Mouse (Mus musculus) right cerebral cortex, postnatal 4 days (tissue): ENCODE data around the gene Etl4.
"Not testable (repeated sequence)": the region's sequence is repeated elsewhere in the genome, so short reads cannot be mapped to it uniquely, and the experiment has no call there.

Source experiments
- DNase-seq: peaks from one replicate; pipeline ENCODE4 v3.0.0-alpha.2; 2022

Etl4 gene

DNA sequence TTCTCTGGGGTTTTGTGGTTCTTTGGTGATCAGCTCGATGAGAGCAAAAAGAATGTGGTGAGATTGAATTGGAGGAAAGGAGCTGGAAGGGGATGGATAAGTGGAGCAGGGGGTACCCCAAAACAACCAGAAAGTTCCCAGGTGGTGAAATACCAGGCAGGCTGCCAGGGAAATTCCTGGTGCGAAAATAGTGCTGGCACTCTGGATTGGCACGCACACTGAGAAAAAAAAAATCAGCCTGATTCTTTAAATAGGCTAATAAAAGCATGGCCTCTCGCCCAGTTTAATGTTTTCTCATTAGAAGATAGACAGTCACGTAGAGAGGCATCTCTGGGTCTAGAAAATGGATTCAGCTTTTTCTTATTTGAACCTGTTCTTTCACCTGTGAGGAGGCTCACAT is 258.0 kb downstream of the Etl4 start:
- DNase-seq: peak; percentile 3

DNA sequence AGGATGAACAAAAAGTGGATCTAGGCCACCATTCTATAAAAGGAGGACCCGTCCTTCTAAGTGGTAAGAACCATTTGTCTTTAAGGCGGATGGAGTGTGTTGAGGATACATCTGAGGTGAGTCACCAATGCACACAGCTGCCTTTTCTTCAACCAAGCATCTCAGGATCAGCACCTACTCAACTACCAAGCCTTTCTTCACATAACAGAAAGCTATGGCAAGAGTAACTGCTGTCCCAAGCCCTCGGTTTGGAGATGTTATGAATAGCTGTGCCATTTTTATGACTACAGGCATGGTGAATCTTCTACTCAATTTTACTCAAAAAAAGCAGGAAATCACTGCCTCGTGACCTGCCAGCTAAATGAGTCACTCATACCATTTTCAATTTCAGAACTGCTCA is 258.6 kb downstream of the Etl4 start:
- DNase-seq: no peak

DNA sequence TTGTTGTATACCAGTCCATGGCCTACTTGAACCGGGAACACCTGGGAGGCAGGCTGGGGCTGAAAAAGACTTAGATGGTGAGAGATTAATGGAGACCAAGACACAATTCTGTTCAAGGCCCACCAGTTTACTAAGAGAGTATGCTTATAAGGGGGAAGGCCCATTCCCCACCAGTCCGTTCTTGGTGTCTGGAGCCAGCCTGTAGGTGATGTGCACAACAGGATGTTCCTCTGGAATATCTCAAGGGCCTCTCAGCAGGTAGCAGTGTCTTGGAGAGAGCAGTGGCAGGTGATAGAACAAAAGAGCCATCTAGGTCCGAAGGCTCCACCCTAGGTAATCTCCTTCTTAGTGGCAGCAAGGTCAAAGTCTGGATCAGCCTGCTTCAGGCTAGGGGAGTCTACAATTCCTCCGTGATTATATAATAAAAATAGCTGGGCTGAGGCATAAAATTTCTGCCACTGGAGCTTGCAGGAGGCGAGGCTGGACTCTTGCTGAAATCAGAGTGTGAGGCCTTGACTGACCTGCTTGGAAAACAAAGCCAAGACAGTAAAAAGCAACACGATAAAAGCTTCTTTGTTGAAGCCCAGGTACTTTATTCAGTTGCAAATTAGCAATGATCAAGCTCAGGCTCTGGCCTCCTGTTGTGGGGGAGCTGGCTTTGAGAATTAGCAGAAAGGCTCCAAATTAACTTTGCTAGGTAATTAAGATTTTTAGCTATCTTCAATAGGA is 267.0 kb downstream of the Etl4 start:
- not testable (repeated sequence) for DNase-seq

- not testable (repeated sequence) for DNase-seq
Observed at GRCm38 (mm10) chr2:20177236-20177635, 267.7 kb downstream of the Etl4 start.

- DNase-seq: not testable (repeated sequence)
Observed at GRCm38 (mm10) chr2:20180561-20180960, 271.0 kb downstream of the Etl4 start.

- not testable (repeated sequence) for DNase-seq
Observed at GRCm38 (mm10) chr2:20187223-20187622, 277.6 kb downstream of the Etl4 start.

GRCm38 (mm10) chr2:20203011-20203410 is 293.4 kb downstream of the Etl4 start:
- DNase-seq: no peak

- no peak for DNase-seq
Observed at GRCm38 (mm10) chr2:20206647-20207046, 297.1 kb downstream of the Etl4 start.

DNA sequence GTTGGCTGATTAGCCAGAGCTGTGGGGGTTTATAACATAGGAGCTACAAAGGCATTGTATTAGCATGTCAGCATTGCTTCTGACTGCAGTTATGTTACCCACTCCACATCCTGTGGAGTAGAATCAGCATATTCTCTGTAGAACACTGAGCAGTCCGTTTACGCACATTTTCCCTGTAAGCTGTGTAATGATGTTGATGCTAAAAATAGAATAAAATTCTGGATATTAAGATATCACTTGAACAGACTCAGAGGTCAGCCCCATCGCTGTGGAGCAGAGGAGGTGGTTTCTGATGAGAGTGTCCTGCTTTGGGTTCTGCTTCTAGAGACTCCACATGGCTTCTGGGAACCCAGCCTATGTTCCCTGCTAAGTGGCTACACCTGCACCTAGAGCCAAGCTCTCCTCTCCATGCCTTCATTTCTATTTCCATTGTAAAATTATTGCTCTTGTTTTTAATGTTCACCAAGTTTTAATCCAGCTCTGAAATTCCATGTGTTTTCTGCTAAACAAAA is 299.2 kb downstream of the Etl4 start:
- DNase-seq: no peak

DNA sequence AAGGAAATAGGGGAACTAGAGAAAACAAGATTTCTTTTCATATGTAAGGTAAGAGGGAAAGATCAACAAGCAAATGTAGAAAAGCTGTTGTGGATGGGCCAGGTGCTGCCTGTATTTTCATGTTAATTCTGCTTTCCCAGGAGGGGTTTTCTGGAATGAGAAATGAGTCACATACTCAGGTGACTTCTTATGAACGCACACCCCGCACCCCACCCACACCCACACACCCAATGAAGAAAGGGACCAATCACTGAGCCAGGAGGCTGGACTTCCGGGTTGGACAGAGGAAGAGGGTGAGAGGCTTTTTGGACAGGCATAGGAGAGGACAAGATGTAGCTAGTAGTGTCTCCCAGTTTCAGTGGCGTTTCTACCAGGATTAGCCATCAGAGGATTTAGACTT is 299.8 kb downstream of the Etl4 start:
- no peak for DNase-seq

GRCm38 (mm10) chr2:20216275-20216674 is 306.7 kb downstream of the Etl4 start:
- DNase-seq: no peak

DNA sequence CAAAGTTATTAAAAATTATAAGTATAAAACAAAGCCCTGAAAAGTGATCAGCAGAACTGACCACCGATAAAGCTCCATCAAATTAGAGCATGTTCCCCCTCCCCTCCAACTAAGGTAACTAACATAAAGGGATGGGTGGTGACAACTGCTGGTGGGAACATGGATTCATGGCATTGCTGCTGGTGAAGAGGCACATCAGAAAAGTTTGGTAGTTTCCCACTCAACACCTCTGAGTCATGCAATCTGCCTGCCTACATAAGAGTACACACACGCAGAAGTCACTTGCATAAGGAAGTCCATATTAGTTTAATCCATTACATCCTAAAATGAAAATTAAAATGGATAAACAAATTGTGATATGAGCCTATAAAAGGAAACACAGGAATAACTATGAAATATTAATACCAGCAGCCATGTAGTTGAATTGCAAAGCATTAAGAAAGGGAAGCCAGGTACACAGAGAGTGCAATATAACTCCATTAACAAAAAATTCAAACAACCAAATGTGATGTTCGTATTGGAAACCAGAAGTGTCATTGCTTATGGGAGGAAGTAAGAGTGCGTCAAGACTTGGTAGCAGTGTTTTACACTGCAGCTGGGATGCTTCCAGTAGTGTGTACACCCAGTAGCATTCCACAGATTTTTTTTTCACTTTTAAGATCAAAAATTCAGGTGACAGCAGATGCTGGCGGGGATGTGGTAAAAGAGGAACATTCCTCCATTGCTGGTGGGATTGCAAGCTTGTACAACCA is 307.3 kb downstream of the Etl4 start:
- no peak for DNase-seq

DNA sequence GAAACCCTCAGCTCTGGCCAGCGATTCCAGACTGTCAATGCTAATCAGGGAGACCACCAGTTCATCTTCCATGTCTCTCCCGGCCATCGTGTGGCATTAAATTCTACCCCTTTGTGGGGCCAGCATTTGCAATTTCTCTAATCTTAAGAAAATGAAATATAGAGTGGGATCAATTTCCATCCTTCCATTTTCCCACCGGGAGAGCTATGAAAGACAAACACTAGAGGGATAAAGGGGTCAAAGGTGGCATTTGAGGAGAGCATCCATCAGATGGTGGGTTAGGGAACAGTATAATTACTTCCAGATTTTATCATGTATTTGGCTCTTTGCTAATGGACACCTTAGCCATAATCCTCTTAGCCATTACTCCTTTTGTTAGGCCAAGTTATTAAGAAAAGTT is 321.8 kb downstream of the Etl4 start:
- no peak for DNase-seq

GRCm38 (mm10) chr2:20248043-20248664 is 338.6 kb downstream of the Etl4 start:
- DNase-seq: no peak

DNA sequence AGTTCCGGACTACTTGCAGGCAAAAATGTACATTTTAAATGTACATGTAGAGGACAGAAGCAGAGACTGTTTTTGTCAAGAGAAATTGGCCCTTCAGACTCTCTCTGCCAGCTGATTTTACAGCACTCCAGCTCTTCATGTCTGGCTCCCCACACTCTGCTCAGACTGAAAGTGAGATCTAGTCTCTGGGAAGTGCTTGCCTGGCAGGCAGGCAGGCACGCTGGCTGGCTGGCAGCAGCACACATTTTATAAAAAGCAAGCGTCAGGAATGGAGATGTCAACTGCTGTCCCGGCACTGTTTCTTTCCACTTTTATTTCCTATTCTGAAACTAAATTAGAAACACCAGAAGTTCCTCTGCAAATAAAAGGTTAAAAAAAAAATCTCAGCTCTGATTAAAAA is 339.8 kb downstream of the Etl4 start:
- peak; percentile 24 for DNase-seq

GRCm38 (mm10) chr2:20276124-20276523 is 366.5 kb downstream of the Etl4 start:
- peak; percentile 51 for DNase-seq

GRCm38 (mm10) chr2:20281903-20282302 is 372.3 kb downstream of the Etl4 start:
- DNase-seq: no peak

GRCm38 (mm10) chr2:20284425-20284824 is 374.8 kb downstream of the Etl4 start:
- no peak for DNase-seq

- no peak for DNase-seq
Observed at GRCm38 (mm10) chr2:20290982-20291740, 381.6 kb downstream of the Etl4 start.

DNA sequence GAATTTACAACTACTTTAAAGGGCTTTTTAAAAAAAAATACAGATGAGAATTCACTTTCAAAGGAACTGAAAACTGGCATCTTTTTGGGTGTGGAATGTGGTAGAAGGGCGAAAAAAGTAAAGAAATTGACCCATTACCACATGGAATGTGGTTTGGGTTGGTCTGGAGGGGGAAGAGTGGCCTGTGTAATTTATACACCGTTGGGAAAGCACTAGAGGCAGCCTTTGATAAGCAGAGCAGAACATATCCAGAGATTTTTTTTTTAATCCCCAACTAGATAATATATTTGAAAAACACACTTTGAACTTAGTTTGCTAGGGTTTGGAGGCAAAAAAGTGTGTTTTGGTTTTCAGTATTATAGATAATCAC is 382.1 kb downstream of the Etl4 start:
- DNase-seq: no peak

GRCm38 (mm10) chr2:20293336-20293735 is 383.8 kb downstream of the Etl4 start:
- DNase-seq: peak; percentile 36

DNA sequence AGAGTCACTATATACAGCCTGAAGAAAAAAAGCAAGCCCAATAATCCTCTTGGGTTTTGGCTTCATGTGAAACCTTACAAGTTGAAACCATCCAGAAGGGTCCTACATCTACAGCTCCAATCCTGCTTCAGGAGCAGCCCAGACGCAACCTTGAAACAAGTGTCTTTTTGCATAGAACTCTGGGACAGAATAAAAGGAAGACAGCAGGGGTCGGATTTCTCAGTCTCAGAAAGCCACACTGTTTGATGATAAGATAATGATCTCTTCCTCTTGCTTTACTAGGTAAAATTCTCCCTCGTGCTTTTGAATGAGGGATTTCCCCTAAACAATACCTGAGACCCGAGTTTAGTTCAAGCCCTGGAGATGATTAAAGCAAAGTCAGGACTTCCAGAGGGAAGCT is 385.0 kb downstream of the Etl4 start:
- no peak for DNase-seq

DNA sequence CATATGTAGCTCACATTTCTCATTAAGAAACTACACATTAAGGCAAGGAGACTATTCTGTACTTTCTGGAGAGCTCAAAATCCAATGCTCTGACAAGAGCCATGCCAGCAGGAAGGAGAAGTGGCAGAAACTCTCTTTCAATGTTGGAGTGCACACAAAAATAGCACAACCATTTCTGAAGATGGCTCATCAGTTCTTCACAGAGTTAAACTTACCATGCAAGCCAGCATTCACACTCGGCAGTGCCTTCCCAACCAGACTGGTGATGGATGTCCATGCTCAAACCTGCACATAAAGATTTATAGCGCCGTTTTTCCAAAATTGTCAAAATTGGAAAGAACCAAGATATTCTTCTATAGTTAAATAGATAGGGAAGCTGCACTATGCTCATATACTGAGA is 392.9 kb downstream of the Etl4 start:
- no peak for DNase-seq
